Mouse (Mus musculus) hindbrain, postnatal 0 days (tissue): Measurements from ENCODE around the gene Ppp1r13l. TPM values are rescaled to one million over a fixed set of nuclear protein-coding genes. Genes with fewer than 3 reads are reported as not detected.

Source experiments
- ATAC-seq: fragments of 200-750 bp; cut with Nextera tagmentation; 2 replicates; pipeline ENCODE4 v1.8.0; 2017; ENCODE audit warnings: mild to moderate bottlenecking, moderate TSS enrichment, moderate library complexity
- DNase-seq: peaks from one replicate; pipeline ENCODE4 v3.0.0-alpha.2; 2015; ENCODE audit warnings: low spot score
- H3K27ac ChIP-seq: fragments of 300-500 bp; sonication (generic); 2 replicates; pipeline ENCODE4 v1.5.1; 2014; ENCODE audit warnings: mild to moderate bottlenecking
- H3K27me3 ChIP-seq: fragments of 300-500 bp; sonication (generic); 2 replicates; pipeline ENCODE4 v1.6.1; 2014; ENCODE audit warnings: low read length, mixed read lengths; ENCODE audit not compliant: insufficient read depth
- H3K36me3 ChIP-seq: fragments of 300-500 bp; sonication (generic); 2 replicates; pipeline ENCODE4 v1.6.1; 2014; ENCODE audit warnings: low read length, mixed read lengths; ENCODE audit not compliant: insufficient read depth
- H3K4me1 ChIP-seq: fragments of 300-500 bp; sonication (generic); 2 replicates; pipeline ENCODE4 v1.6.1; 2014; ENCODE audit warnings: antibody characterized with exemption, low read length, mixed read lengths; ENCODE audit not compliant: insufficient read depth
- H3K4me2 ChIP-seq: fragments of 300-500 bp; sonication (generic); 2 replicates; pipeline ENCODE4 v1.6.1; 2014; ENCODE audit warnings: low read depth, mild to moderate bottlenecking, low read length, moderate library complexity, mixed read lengths
- H3K4me3 ChIP-seq: fragments of 300-500 bp; sonication (generic); 2 replicates; pipeline ENCODE4 v1.5.1; 2014; ENCODE audit warnings: low read length
- H3K9ac ChIP-seq: fragments of 300-500 bp; sonication (generic); replicated peaks from 2 replicates; pipeline ENCODE4 v1.6.1; 2014; ENCODE audit warnings: mild to moderate bottlenecking, low read length, moderate library complexity, mixed read lengths
- H3K9me3 ChIP-seq: fragments of 300-500 bp; sonication (generic); 2 replicates; pipeline ENCODE4 v1.6.1; 2016; ENCODE audit warnings: low read length, mixed read lengths
- CTCF ChIP-seq: IDR thresholded peaks from 2 replicates; pipeline ENCODE4 v1.5.1; 2016; ENCODE audit warnings: antibody characterized with exemption, control low read depth, low read depth
- WGBS: fragments of 180-500 bp; shearing (Covaris S2); extraction: QIAGEN DNeasy Blood & Tissue Kit; methylation state at CpG from one replicate; pipeline ENCODE4 v1.1.7; 2014; 5-methylcytosine and 5-hydroxymethylcytosine counted together
- microRNA counts: library from miRNA; unstranded; fragments of <30 nt; microRNA quantifications from one replicate; lab custom pipeline; 2015
- microRNA-seq, 2 experiments: library from miRNA; unstranded; fragments of <30 nt; microRNA quantifications; one replicate each; pipeline ENCODE4; 2016
- polyA plus RNA-seq: library from polyadenylated mRNA; unstranded; fragments of >200 nt; fragmentation: Nextera tagmentation; extraction: Ambion mirVana; gene quantifications from 2 replicates; pipeline ENCODE4 v1.2.1, GENCODE M21; 2015
- total RNA-seq: library from RNA; depleted of rRNA; stranded (reverse); fragments of >200 nt; gene quantifications from 2 replicates; pipeline ENCODE4 v1.2.3, GENCODE M21; 2014; rRNA removed

Ppp1r13l gene
- total and polyA plus RNA-seq, 2 experiments from 2014 or later, result 0.68 to 1.2 TPM

DNA sequence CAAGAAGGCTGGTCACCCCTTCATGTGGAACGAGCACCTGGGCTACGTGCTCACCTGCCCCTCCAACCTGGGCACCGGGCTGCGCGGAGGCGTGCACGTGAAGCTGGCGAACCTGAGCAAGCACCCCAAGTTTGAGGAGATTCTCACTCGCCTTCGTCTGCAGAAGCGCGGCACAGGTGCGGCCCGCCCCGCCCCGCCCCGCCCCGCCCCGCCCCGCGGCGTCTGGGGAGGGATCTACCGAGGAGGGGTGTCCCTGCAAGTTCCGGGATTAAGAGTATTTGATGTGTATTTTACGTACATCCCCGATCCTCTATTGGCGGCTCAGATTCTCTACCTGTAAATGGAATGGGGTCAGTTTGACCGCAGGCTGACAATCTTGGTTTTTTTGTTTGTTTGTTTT, 60.6 kb downstream of the Ppp1r13l start:
- Histone ChIP-seq H3K27me3 (peaks cover 5% of the 10 kb centered on the region; the same call in 1 of the 2 replicates), H3K27ac (no peak overlapping the region), H3K4me3 (no peak overlapping the region), H3K4me1 (no peaks in the 10 kb centered on the region), H3K9me3 (no peaks in the 10 kb centered on the region), H3K4me2 (peak overlapping the region; percentile 38), H3K9ac (no peak overlapping the region), H3K36me3 (0 out of 2 replicates have a peak, but pooled peaks cover 5% of the 10 kb centered on the region)
- WGBS, result 9% methylated on average over 28 of the region's 28 CpGs
- no peak for DNase-seq
- no peak for TF ChIP-seq CTCF
- no peak for ATAC-seq

- no peak for TF ChIP-seq CTCF
- 0 out of 2 replicates have a peak overlapping the region, but pooled peaks have one; percentile 9 for H3K9ac ChIP-seq
- H3K36me3 ChIP-seq, result peaks cover 14% of the 10 kb centered on the region
- 12% methylated on average over 43 of the region's 43 CpGs for WGBS
- DNase-seq (peak; percentile 95), ATAC-seq (peak; percentile 95)
- H3K9me3 ChIP-seq, result no peaks in the 10 kb centered on the region
- no peaks in the 10 kb centered on the region for H3K4me1 ChIP-seq
- peaks cover 5% of the 10 kb centered on the region; the same call in 1 of the 2 replicates for H3K27me3 ChIP-seq
- H3K4me2 ChIP-seq, result peak overlapping the region; percentile 66
- H3K27ac ChIP-seq, result no peak overlapping the region
- H3K4me3 ChIP-seq, result peak overlapping the region; percentile 41
Measured at GRCm38 (mm10) chr7:19420821-19421636, 61.5 kb downstream of the Ppp1r13l start.

GRCm38 (mm10) chr7:19423083-19423482, 63.5 kb downstream of the Ppp1r13l start:
- no peak overlapping the region for H3K4me2 ChIP-seq
- peaks cover 5% of the 10 kb centered on the region; the same call in 1 of the 2 replicates for H3K27me3 ChIP-seq
- no peak overlapping the region for H3K4me3 ChIP-seq
- ATAC-seq (no peak), DNase-seq (no peak)
- H3K36me3 ChIP-seq, result peaks cover 27% of the 10 kb centered on the region
- no peaks in the 10 kb centered on the region for H3K4me1 ChIP-seq
- no peak overlapping the region for H3K9ac ChIP-seq
- 87% methylated on average over 3 of the region's 3 CpGs for WGBS
- TF ChIP-seq CTCF, result no peak
- H3K9me3 ChIP-seq, result no peaks in the 10 kb centered on the region
- no peak overlapping the region for H3K27ac ChIP-seq

DNA sequence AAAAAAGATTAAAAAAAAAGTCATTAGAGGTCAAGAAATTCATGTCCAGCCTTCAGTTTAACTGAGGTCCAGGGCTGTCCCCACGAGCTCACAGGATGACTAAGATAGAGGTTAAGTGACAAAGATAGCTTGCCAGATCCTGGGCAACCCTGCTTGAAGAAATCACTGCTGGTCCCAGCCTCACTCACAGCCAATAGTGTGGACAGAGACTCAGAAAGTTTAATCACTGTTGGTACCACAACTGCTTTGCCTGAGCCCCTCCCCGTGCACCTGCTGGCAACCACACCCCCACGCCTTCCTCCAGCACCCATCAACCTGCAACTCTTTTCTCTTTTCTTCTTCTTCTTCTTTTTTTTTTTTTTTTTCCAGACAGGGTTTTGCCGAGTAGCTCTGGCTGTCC, 64.5 kb downstream of the Ppp1r13l start:
- Histone ChIP-seq H3K27ac (no peak overlapping the region), H3K9me3 (no peaks in the 10 kb centered on the region), H3K4me2 (no peak overlapping the region), H3K36me3 (peaks cover 37% of the 10 kb centered on the region), H3K4me1 (no peaks in the 10 kb centered on the region), H3K27me3 (peaks cover 5% of the 10 kb centered on the region; the same call in 1 of the 2 replicates), H3K9ac (no peak overlapping the region), H3K4me3 (no peak overlapping the region)
- no peak for TF ChIP-seq CTCF
- ATAC-seq, result no peak
- 64% methylated on average over 4 of the region's 4 CpGs for WGBS
- no peak for DNase-seq

DNA sequence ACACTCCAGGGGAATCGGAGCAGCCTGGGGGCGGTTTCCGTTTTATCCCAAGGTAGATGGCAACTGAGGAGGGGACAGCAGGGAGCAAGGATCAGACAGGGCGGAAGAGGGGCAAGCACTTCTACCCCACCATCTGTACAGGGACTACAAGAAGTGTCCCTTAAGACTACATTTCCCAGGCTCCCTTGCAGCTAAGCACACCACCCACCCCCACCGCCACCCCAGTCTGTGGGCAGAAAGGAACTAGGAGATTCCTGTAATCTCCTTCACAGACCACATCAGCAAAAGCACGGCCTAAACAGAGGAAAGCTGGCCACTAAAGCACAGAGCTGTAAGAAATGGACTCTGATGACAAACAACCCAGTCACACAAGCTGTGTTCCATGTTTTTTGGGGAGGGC, 66.8 kb downstream of the Ppp1r13l start:
- 83% methylated on average over 6 of the region's 6 CpGs for WGBS
- Histone ChIP-seq H3K36me3 (peaks cover 51% of the 10 kb centered on the region), H3K9ac (no peak overlapping the region), H3K27ac (no peak overlapping the region), H3K27me3 (no peaks in the 10 kb centered on the region), H3K4me1 (no peaks in the 10 kb centered on the region), H3K4me2 (no peak overlapping the region), H3K4me3 (no peak overlapping the region), H3K9me3 (no peaks in the 10 kb centered on the region)
- TF ChIP-seq CTCF, result no peak
- no peak for DNase-seq
- no peak for ATAC-seq

DNA sequence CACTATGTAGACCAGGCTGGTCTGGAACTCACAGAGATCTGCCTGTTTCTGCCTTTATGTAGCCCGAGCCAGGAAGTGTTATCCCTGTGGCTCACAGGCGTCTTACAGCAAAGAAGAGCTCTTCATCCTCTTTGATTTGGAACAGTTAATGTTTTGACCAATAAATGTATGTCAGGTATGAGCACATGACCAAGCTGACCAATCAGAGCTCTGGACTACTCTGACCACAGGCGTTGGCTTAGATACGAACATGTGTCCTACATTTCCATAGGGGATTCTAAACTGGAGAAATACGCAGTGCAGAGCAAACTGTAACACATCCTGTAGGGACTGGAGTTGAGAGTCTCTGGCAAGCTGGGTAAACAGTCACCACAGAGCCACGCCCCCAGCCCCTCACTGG, 67.3 kb downstream of the Ppp1r13l start:
- Histone ChIP-seq H3K27me3 (no peaks in the 10 kb centered on the region), H3K4me3 (no peak overlapping the region), H3K9me3 (no peaks in the 10 kb centered on the region), H3K36me3 (peaks cover 56% of the 10 kb centered on the region), H3K4me1 (no peaks in the 10 kb centered on the region), H3K27ac (no peak overlapping the region), H3K9ac (no peak overlapping the region), H3K4me2 (no peak overlapping the region)
- DNase-seq (peak; percentile 24), ATAC-seq (peak; percentile 25; the same call in 1 of the 2 replicates)
- TF ChIP-seq CTCF, result no peak
- 86% methylated on average over 6 of the region's 6 CpGs for WGBS

MicroRNAs encoded within 50 kb of the gene (microRNA counts, 519-probe panel; counts per million panel counts)
- microRNA mmu-miR-343 (lab: Ali Mortazavi, UCI), result not detected

Small RNAs within 50 kb of the gene (microRNA-seq; reads per million reads assigned to microRNA genes)
- 0 reads per million in 2 experiments for gene Mir343

Other genes starting within 250 kb of the Ppp1r13l start
- gene Gm4969, start 241.4 kb upstream of the Ppp1r13l start, total RNA-seq, result 4.6 and 6.3 TPM in 2 replicates
- gene Gm4969, start 241.4 kb upstream of the Ppp1r13l start, polyA plus RNA-seq, result 7.7 and 7.9 TPM in 2 replicates
- gene Fbxo46, start 239.9 kb upstream of the Ppp1r13l start, total RNA-seq, result 19.6 and 23.8 TPM in 2 replicates
- 7.7 and 9.0 TPM in 2 replicates for gene Fbxo46, start 239.9 kb upstream of the Ppp1r13l start, polyA plus RNA-seq
- 17.3 and 18.3 TPM in 2 replicates for gene Qpctl, start 210.5 kb upstream of the Ppp1r13l start, total RNA-seq
- 24.7 and 25.5 TPM in 2 replicates for gene Qpctl, start 210.5 kb upstream of the Ppp1r13l start, polyA plus RNA-seq
- 34.1 and 42.9 TPM in 2 replicates for gene Snrpd2, start 210.0 kb upstream of the Ppp1r13l start, total RNA-seq
- gene Snrpd2, start 210.0 kb upstream of the Ppp1r13l start, polyA plus RNA-seq, result 114 and 118 TPM in 2 replicates
- 2.0 and 3.0 TPM in 2 replicates for gene Gipr, start 193.6 kb upstream of the Ppp1r13l start, total RNA-seq
- 0.85 and 1.3 TPM in 2 replicates for gene Gipr, start 193.6 kb upstream of the Ppp1r13l start, polyA plus RNA-seq
- 88.2 and 103 TPM in 2 replicates for gene Eml2, start 183.3 kb upstream of the Ppp1r13l start, total RNA-seq
- 15.0 and 18.9 TPM in 2 replicates for gene Eml2, start 183.3 kb upstream of the Ppp1r13l start, polyA plus RNA-seq
- 3.8 and 4.5 TPM in 2 replicates for gene Gpr4, start 147.2 kb upstream of the Ppp1r13l start, total RNA-seq
- 4.1 and 4.4 TPM in 2 replicates for gene Gpr4, start 147.2 kb upstream of the Ppp1r13l start, polyA plus RNA-seq
- 44.2 and 47.7 TPM in 2 replicates for gene Opa3, start 131.4 kb upstream of the Ppp1r13l start, total RNA-seq
- gene Opa3, start 131.4 kb upstream of the Ppp1r13l start, polyA plus RNA-seq, result 34.6 and 37.1 TPM in 2 replicates
- gene Vasp, start 87.9 kb upstream of the Ppp1r13l start, total RNA-seq, result 62.6 and 68.3 TPM in 2 replicates
- 35.5 and 37.0 TPM in 2 replicates for gene Vasp, start 87.9 kb upstream of the Ppp1r13l start, polyA plus RNA-seq
- gene Ppm1n, start 79.7 kb upstream of the Ppp1r13l start, total RNA-seq, result 2.1 and 2.9 TPM in 2 replicates
- 2.0 and 2.5 TPM in 2 replicates for gene Ppm1n, start 79.7 kb upstream of the Ppp1r13l start, polyA plus RNA-seq
- 151 and 155 TPM in 2 replicates for gene Rtn2, start 77.1 kb upstream of the Ppp1r13l start, total RNA-seq
- gene Rtn2, start 77.1 kb upstream of the Ppp1r13l start, polyA plus RNA-seq, result 98.4 and 101 TPM in 2 replicates
- gene Fosb, start 49.7 kb upstream of the Ppp1r13l start, total RNA-seq, result 0.31 and 1.0 TPM in 2 replicates
- gene Fosb, start 49.7 kb upstream of the Ppp1r13l start, polyA plus RNA-seq, result 0.09 and 0.11 TPM in 2 replicates
- 44.1 and 46.1 TPM in 2 replicates for gene Ercc1, start 15.0 kb upstream of the Ppp1r13l start, total RNA-seq
- 69.0 and 74.2 TPM in 2 replicates for gene Ercc1, start 15.0 kb upstream of the Ppp1r13l start, polyA plus RNA-seq
- 11.1 and 12.4 TPM in 2 replicates for gene Cd3eap, start 266 bp upstream of the Ppp1r13l start, total RNA-seq
- gene Cd3eap, start 266 bp upstream of the Ppp1r13l start, polyA plus RNA-seq, result 17.9 and 19.3 TPM in 2 replicates
- 57.3 and 65.1 TPM in 2 replicates for gene Ercc2, start 22.3 kb downstream of the Ppp1r13l start, total RNA-seq
- 18.6 and 19.9 TPM in 2 replicates for gene Ercc2, start 22.3 kb downstream of the Ppp1r13l start, polyA plus RNA-seq
- 2.3 and 2.9 TPM in 2 replicates for gene Klc3, start 44.4 kb downstream of the Ppp1r13l start, total RNA-seq
- gene Klc3, start 44.4 kb downstream of the Ppp1r13l start, polyA plus RNA-seq, result 1.7 and 2.7 TPM in 2 replicates
- gene Ckm, start 45.0 kb downstream of the Ppp1r13l start, total RNA-seq, result 3.9 and 27.4 TPM in 2 replicates
- 0.14 and 0.30 TPM in 2 replicates for gene Ckm, start 45.0 kb downstream of the Ppp1r13l start, polyA plus RNA-seq
- gene Mark4, start 99.1 kb downstream of the Ppp1r13l start, total RNA-seq, result 60.3 and 60.5 TPM in 2 replicates
- gene Mark4, start 99.1 kb downstream of the Ppp1r13l start, polyA plus RNA-seq, result 16.2 and 18.1 TPM in 2 replicates
- 0.61 and 1.3 TPM in 2 replicates for gene Exoc3l2, start 103.6 kb downstream of the Ppp1r13l start, total RNA-seq
- 2.0 and 2.3 TPM in 2 replicates for gene Exoc3l2, start 103.6 kb downstream of the Ppp1r13l start, polyA plus RNA-seq
- gene Bloc1s3, start 148.6 kb downstream of the Ppp1r13l start, total RNA-seq, result 18.8 and 22.4 TPM in 2 replicates
- gene Bloc1s3, start 148.6 kb downstream of the Ppp1r13l start, polyA plus RNA-seq, result 3.8 and 4.3 TPM in 2 replicates
- gene Trappc6a, start 148.6 kb downstream of the Ppp1r13l start, total RNA-seq, result 26.4 and 46.5 TPM in 2 replicates
- gene Trappc6a, start 148.6 kb downstream of the Ppp1r13l start, polyA plus RNA-seq, result 42.8 and 44.3 TPM in 2 replicates
- 1.9 and 4.4 TPM in 2 replicates for gene Nkpd1, start 158.1 kb downstream of the Ppp1r13l start, total RNA-seq
- 1.3 TPM in 2 replicates for gene Nkpd1, start 158.1 kb downstream of the Ppp1r13l start, polyA plus RNA-seq
- 125 and 128 TPM in 2 replicates for gene Ppp1r37, start 203.3 kb downstream of the Ppp1r13l start, total RNA-seq
- 27.0 and 27.7 TPM in 2 replicates for gene Ppp1r37, start 203.3 kb downstream of the Ppp1r13l start, polyA plus RNA-seq
- gene Zfp296, start 217.5 kb downstream of the Ppp1r13l start, total RNA-seq, result 0.25 TPM in 1 of 2 replicates, not detected in the other
- gene Zfp296, start 217.5 kb downstream of the Ppp1r13l start, polyA plus RNA-seq, result not detected in 2 replicates
- gene Gemin7, start 217.8 kb downstream of the Ppp1r13l start, total RNA-seq, result 60.0 and 61.7 TPM in 2 replicates
- 153 and 162 TPM in 2 replicates for gene Gemin7, start 217.8 kb downstream of the Ppp1r13l start, polyA plus RNA-seq
- 67.0 and 90.9 TPM in 2 replicates for gene Clasrp, start 244.7 kb downstream of the Ppp1r13l start, total RNA-seq
- 70.3 and 77.5 TPM in 2 replicates for gene Clasrp, start 244.7 kb downstream of the Ppp1r13l start, polyA plus RNA-seq